Mouse (Mus musculus) small intestine, adult 2 months (tissue): Measurements from ENCODE around the gene Gm20388.

Experiments
- CTCF ChIP-seq: fragments of 200-500 bp; IDR thresholded peaks from 2 replicates; pipeline ENCODE4 v1.5.1; 2012; ENCODE audit warnings: low read depth, mild to moderate bottlenecking, control low read depth, inconsistent platforms, low read length, moderate library complexity, mixed read lengths; ENCODE audit not compliant: insufficient replicate concordance, insufficient read length; ENCODE audit errors: extremely low read depth
- POLR2A ChIP-seq: fragments of 200-500 bp; IDR thresholded peaks from 2 replicates; pipeline ENCODE4 v1.6.1; 2012; ENCODE audit warnings: low read depth, mild to moderate bottlenecking, control low read depth, inconsistent platforms, low read length, moderate library complexity

DNA sequence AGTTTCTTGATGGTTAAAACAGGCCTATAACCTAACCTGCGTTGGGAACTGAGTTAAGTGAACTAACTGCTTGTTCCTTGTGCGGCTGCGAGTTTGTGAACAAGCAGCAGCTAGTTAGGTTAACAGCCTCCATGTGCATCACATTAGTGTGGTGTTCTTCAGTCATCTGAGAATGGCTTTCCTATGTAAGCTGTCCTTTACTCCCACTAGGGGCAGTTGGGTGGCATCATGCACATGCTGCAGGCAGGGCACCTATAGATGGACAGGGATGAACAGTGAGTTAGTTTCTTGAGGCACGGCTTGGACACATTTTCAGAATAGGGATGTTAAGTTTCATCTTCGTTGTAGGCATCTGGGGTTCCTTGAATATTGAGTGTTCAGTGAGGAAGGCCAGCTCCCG lies 3344.5 kb downstream of the Gm20388 start:
- TF ChIP-seq CTCF (no peak), POLR2A (no peak)
